Mouse (Mus musculus) liver, postnatal 0 days (tissue): ENCODE measurements around the gene Qdpr.
A peak's percentile ranks its signal among the peaks of the same experiment; 100 is the strongest.

Source experiments
- CTCF ChIP-seq: sonication (generic); IDR thresholded peaks from 2 replicates; pipeline ENCODE4 v1.5.1; 2016; ENCODE audit warnings: antibody characterized with exemption, low read depth
- EP300 ChIP-seq: IDR thresholded peaks from 2 replicates; pipeline ENCODE4 v1.6.1; 2016; ENCODE audit warnings: antibody characterized with exemption, low read depth, mild to moderate bottlenecking

DNA sequence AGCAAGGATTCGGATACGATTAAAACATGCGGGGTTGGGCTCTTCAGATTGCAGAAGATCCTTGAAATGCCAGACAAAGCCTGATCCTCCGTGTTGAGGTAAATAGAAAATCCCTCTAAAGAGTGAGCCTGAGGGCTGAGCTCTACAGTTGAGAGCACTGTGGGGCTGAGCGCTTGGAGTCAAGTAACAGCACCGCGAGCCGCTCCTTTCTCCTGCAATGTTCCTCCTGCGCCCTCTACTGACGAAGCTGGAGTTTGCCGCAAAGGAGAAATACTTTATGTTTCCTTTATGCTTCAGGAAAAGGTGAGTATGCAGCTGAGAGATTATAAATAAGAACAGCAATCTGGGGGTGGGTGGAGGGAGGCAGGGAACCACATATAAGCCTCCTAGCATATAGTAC is 47.4 kb downstream of the Qdpr start:
- peak; percentile 87 for TF ChIP-seq CTCF
- no peak for TF ChIP-seq EP300
